Mouse (Mus musculus) myocyte (in vitro differentiated cells): Measurements from ENCODE around the gene Chst12. TPM values are rescaled to one million over a fixed set of nuclear protein-coding genes. Genes with fewer than 3 reads are reported as not detected.
"Not testable (repeated sequence)": the region's sequence is repeated elsewhere in the genome, so short reads cannot be mapped to it uniquely, and the experiment has no call there.

ENCODE experiments used
- H3K27me3 ChIP-seq: one replicate; pipeline ENCODE4 v1.6.1; 2011; ENCODE audit not compliant: control insufficient read depth, insufficient read depth, insufficient read length
- H3K36me3 ChIP-seq: one replicate; pipeline ENCODE4 v1.6.1; 2011; ENCODE audit not compliant: control insufficient read depth, insufficient read depth
- H3K4me2 ChIP-seq: one replicate; pipeline ENCODE4 v1.6.1; 2011; ENCODE audit warnings: low read depth, control low read depth
- H3K4me3 ChIP-seq: one replicate; pipeline ENCODE4 v1.5.1; 2011; ENCODE audit warnings: mild to moderate bottlenecking, control low read depth, moderate library complexity
- H3K79me2 ChIP-seq: one replicate; pipeline ENCODE4 v1.6.1; 2011; ENCODE audit not compliant: control insufficient read depth, insufficient read depth
- H3ac ChIP-seq: one replicate; pipeline ENCODE4 v1.6.1; 2011; ENCODE audit not compliant: control insufficient read depth, insufficient read length
- CEBPB ChIP-seq: IDR thresholded peaks from 2 replicates; pipeline ENCODE4 v1.6.1; 2011; ENCODE audit warnings: mild to moderate bottlenecking, moderate library complexity; ENCODE audit not compliant: poor library complexity, insufficient read depth, severe bottlenecking
- E2F4 ChIP-seq: IDR thresholded peaks from one replicate; pipeline ENCODE4 v1.6.1; 2011; ENCODE audit warnings: mild to moderate bottlenecking, control low read depth, moderate library complexity; ENCODE audit not compliant: insufficient read depth
- MAX ChIP-seq: IDR thresholded peaks from one replicate; pipeline ENCODE4 v1.6.1; 2011; ENCODE audit warnings: low read depth, mild to moderate bottlenecking, control low read depth
- MYOD1 ChIP-seq, 3 experiments: IDR thresholded peaks; one replicate each; pipeline ENCODE4 v1.6.1; 2011; ENCODE audit warnings: control low read depth in 2 of 3, low read depth in 2 of 3, mild to moderate bottlenecking in 2 of 3, moderate library complexity in 1 of 3; ENCODE audit not compliant: insufficient read length in 2 of 3, control insufficient read depth in 1 of 3
- MYOG ChIP-seq, 3 experiments: IDR thresholded peaks; one replicate each; pipeline ENCODE4 v1.6.1; 2011; ENCODE audit warnings: control low read depth in 2 of 3, low read depth in 2 of 3, mild to moderate bottlenecking in 2 of 3; ENCODE audit not compliant: insufficient read length in 2 of 3, control insufficient read depth in 1 of 3, insufficient read depth in 1 of 3
- POLR2A ChIP-seq: IDR thresholded peaks from one replicate; pipeline ENCODE4 v1.6.1; 2011; ENCODE audit warnings: low read depth, mild to moderate bottlenecking, control low read depth, moderate library complexity; ENCODE audit not compliant: insufficient read length
- POLR2AphosphoS2 ChIP-seq: IDR thresholded peaks from one replicate; pipeline ENCODE4 v1.6.1; 2011; ENCODE audit warnings: low read depth, control low read depth; ENCODE audit not compliant: insufficient read length
- REST ChIP-seq: IDR thresholded peaks from one replicate; pipeline ENCODE4 v1.6.1; 2011; ENCODE audit warnings: mild to moderate bottlenecking, control low read depth, moderate library complexity; ENCODE audit not compliant: insufficient read depth, insufficient read length
- SRF ChIP-seq: IDR thresholded peaks from one replicate; pipeline ENCODE4 v1.6.1; 2011; ENCODE audit warnings: low read depth; ENCODE audit not compliant: control insufficient read depth, insufficient read length
- TCF12 ChIP-seq: IDR thresholded peaks from one replicate; pipeline ENCODE4 v1.6.1; 2011; ENCODE audit warnings: mild to moderate bottlenecking, control low read depth; ENCODE audit not compliant: poor library complexity, insufficient read depth, severe bottlenecking
- TCF3 ChIP-seq: IDR thresholded peaks from one replicate; pipeline ENCODE4 v1.6.1; 2011; ENCODE audit warnings: low read depth, control low read depth; ENCODE audit not compliant: insufficient read length
- USF1 ChIP-seq: IDR thresholded peaks from one replicate; pipeline ENCODE4 v1.6.1; 2011; ENCODE audit warnings: low read depth, mild to moderate bottlenecking, control low read depth, moderate library complexity
- polyA plus RNA-seq: library from polyadenylated mRNA; unstranded; fragments of >200 nt; fragmentation: generic; extraction: Trizol; gene quantifications from one replicate; pipeline ENCODE4 v1.2.1, GENCODE M21; 2012; ENCODE audit warnings: missing spikeins

The Chst12 gene
- 9.0 TPM for polyA plus RNA-seq

- no peaks in the 10 kb centered on the region for H3K79me2 ChIP-seq
- peak; percentile 50 for TF ChIP-seq E2F4
- TF ChIP-seq POLR2A, result peak; percentile 98
- TF ChIP-seq USF1, result peak; percentile 15
- TF ChIP-seq SRF, result peak; percentile 18
- TF ChIP-seq TCF3, result no peak
- peak; percentile 95 for TF ChIP-seq POLR2AphosphoS2
- peak in 1 of 3 experiments; percentile 4 for TF ChIP-seq MYOD1 (IDR thresholded peaks at IDR 0.05; ENCODE audit: control insufficient read depth in 1 of 3, insufficient read length in 2 of 3, low read depth in 2 of 3)
- peak; percentile 11 for TF ChIP-seq REST
- TF ChIP-seq MAX, result peak; percentile 83
- TF ChIP-seq TCF12, result no peak
- TF ChIP-seq MYOG (IDR thresholded peaks at IDR 0.05; ENCODE audit: control insufficient read depth in 1 of 3, insufficient read depth in 1 of 3, insufficient read length in 2 of 3, low read depth in 2 of 3), result peak in 1 of 3 experiments; percentile 12
- TF ChIP-seq CEBPB, result no peak
- H3K4me2 ChIP-seq, result peak within 1 kb of the TSS; percentile 83
- peak within 1 kb of the TSS; percentile 35 for H3K4me3 ChIP-seq
- H3K27me3 ChIP-seq, result no peaks in the 10 kb centered on the region
- H3K36me3 ChIP-seq, result no peaks in the 10 kb centered on the region
- peak within 1 kb of the TSS; percentile 14 for H3ac ChIP-seq
Measured at GRCm38 (mm10) chr5:140505208-140505780, at the start of gene Chst12. Gene Chst12, plus strand, starts transcription at chr5:140505550.

DNA sequence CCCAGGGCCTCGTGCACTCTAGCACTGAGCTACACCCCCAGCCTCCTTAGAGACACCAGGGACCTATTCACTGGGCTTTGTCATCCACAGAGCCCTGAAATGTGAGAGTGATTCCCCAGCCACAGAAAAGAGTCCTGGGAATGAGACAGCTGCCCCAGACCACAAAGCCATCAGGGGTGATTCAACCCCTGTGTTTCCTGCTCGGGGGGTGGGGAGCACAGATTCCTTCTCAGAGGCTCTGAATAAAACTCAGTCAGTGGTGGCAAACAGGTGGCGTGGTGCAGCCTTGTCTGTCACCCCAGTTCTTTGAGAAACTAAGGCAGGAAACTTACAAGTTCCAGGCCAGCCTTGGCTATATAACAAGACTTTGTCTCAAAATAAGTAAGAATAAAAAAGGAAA, 43.9 kb upstream of the Chst12 start:
- Histone ChIP-seq H3K4me2 (no peak overlapping the region), H3K36me3 (no peaks in the 10 kb centered on the region), H3ac (no peak overlapping the region), H3K4me3 (no peak overlapping the region), H3K27me3 (no peaks in the 10 kb centered on the region), H3K79me2 (no peaks in the 10 kb centered on the region)
- TF ChIP-seq REST (no peak), USF1 (no peak), MYOG (IDR thresholded peaks at IDR 0.05; ENCODE audit: control insufficient read depth in 1 of 3, insufficient read depth in 1 of 3, insufficient read length in 2 of 3, low read depth in 2 of 3) (peak in 2 of 3 experiments; percentile 69 to 84), TCF12 (peak; percentile 48), MYOD1 (IDR thresholded peaks at IDR 0.05; ENCODE audit: control insufficient read depth in 1 of 3, insufficient read length in 2 of 3, low read depth in 2 of 3) (peak; percentile 68 to 82 (median 68))

- H3K4me3 ChIP-seq, H3K36me3 ChIP-seq, H3K4me2 ChIP-seq, H3K27me3 ChIP-seq, H3ac ChIP-seq, H3K79me2 ChIP-seq: not testable (repeated sequence)
Measured at GRCm38 (mm10) chr5:140463151-140463550, 42.2 kb upstream of the Chst12 start.

- TF ChIP-seq MAX (no peak), MYOG (IDR thresholded peaks at IDR 0.05; ENCODE audit: control insufficient read depth in 1 of 3, insufficient read depth in 1 of 3, insufficient read length in 2 of 3, low read depth in 2 of 3) (peak in 2 of 3 experiments; percentile 37 to 85), MYOD1 (IDR thresholded peaks at IDR 0.05; ENCODE audit: control insufficient read depth in 1 of 3, insufficient read length in 2 of 3, low read depth in 2 of 3) (peak in 2 of 3 experiments; percentile 72 to 86)
- Histone ChIP-seq H3K27me3 (no peaks in the 10 kb centered on the region), H3K4me2 (no peak overlapping the region), H3ac (no peak overlapping the region), H3K36me3 (no peaks in the 10 kb centered on the region), H3K79me2 (no peaks in the 10 kb centered on the region), H3K4me3 (no peak overlapping the region)
Measured at GRCm38 (mm10) chr5:140464943-140465342, 40.4 kb upstream of the Chst12 start.

GRCm38 (mm10) chr5:140472336-140472735, 33.0 kb upstream of the Chst12 start:
- Histone ChIP-seq H3K4me2 (no peak overlapping the region), H3K4me3 (no peak overlapping the region), H3K79me2 (no peaks in the 10 kb centered on the region), H3K36me3 (no peaks in the 10 kb centered on the region), H3K27me3 (no peaks in the 10 kb centered on the region), H3ac (no peak overlapping the region)
- TF ChIP-seq MYOD1 (IDR thresholded peaks at IDR 0.05; ENCODE audit: control insufficient read depth in 1 of 3, insufficient read length in 2 of 3, low read depth in 2 of 3) (no peak), USF1 (no peak), POLR2A (no peak), SRF (no peak), POLR2AphosphoS2 (no peak), E2F4 (no peak), CEBPB (no peak), MYOG (IDR thresholded peaks at IDR 0.05; ENCODE audit: control insufficient read depth in 1 of 3, insufficient read depth in 1 of 3, insufficient read length in 2 of 3, low read depth in 2 of 3) (no peak)
